Mouse (Mus musculus): Measurements from ENCODE around the gene Adcy3. TPM values are rescaled to one million over a fixed set of nuclear protein-coding genes. Genes with fewer than 3 reads are reported as not detected.

Adcy3 gene
- polyA plus RNA-seq, 1 experiment from 2014 or later = 12.6 TPM

- Histone ChIP-seq H3K27ac (no peak overlapping the region), H3K27me3 (no peaks in the 10 kb centered on the region), H3K4me1 (0 out of 2 replicates have a peak, but pooled peaks cover 9% of the 10 kb centered on the region), H3K9ac (no peak overlapping the region), H3K4me2 (no peak overlapping the region), H3K9me3 (no peaks in the 10 kb centered on the region), H3K4me3 (no peak overlapping the region), H3K36me3 (peaks cover 4% of the 10 kb centered on the region; the same call in 1 of the 2 replicates)
- WGBS = 80% methylated on average over 3 of the region's 3 CpGs
- ATAC-seq (ENCODE audit: insufficient number of reproducible peaks, insufficient read depth, low FRiP score, low TSS enrichment, low read depth) = no peak
These were observed 25.3 kb downstream of the Adcy3 start for GRCm38 (mm10) chr12:4158179-4158578.

- peaks cover 4% of the 10 kb centered on the region; the same call in 1 of the 2 replicates for H3K36me3 ChIP-seq
- WGBS = 89% methylated on average over 7 of the region's 7 CpGs
- no peak for ATAC-seq (ENCODE audit: insufficient number of reproducible peaks, insufficient read depth, low FRiP score, low TSS enrichment, low read depth)
These were observed 26.1 kb downstream of the Adcy3 start for GRCm38 (mm10) chr12:4158868-4159632.

GRCm38 (mm10) chr12:4160322-4160721 is 27.4 kb downstream of the Adcy3 start:
- H3K27me3 ChIP-seq = no peaks in the 10 kb centered on the region
- WGBS = 62% methylated on average over 7 of the region's 7 CpGs
- no peak overlapping the region for H3K27ac ChIP-seq
- ATAC-seq (ENCODE audit: insufficient number of reproducible peaks, insufficient read depth, low FRiP score, low TSS enrichment, low read depth) = no peak
- H3K4me2 ChIP-seq = no peak overlapping the region
- 0 out of 2 replicates have a peak, but pooled peaks cover 9% of the 10 kb centered on the region for H3K4me1 ChIP-seq
- no peak overlapping the region for H3K9ac ChIP-seq
- H3K4me3 ChIP-seq = no peak overlapping the region
- peaks cover 4% of the 10 kb centered on the region; the same call in 1 of the 2 replicates for H3K36me3 ChIP-seq
- no peaks in the 10 kb centered on the region for H3K9me3 ChIP-seq

More at GRCm38 (mm10) chr12:4158868-4159632, 26.1 kb downstream of the Adcy3 start:
- H3K4me3 ChIP-seq = no peak overlapping the region
- no peak overlapping the region for H3K9ac ChIP-seq
- no peak overlapping the region for H3K27ac ChIP-seq
- H3K4me2 ChIP-seq = no peak overlapping the region
- H3K27me3 ChIP-seq = no peaks in the 10 kb centered on the region
- 0 out of 2 replicates have a peak, but pooled peaks cover 9% of the 10 kb centered on the region for H3K4me1 ChIP-seq
- H3K9me3 ChIP-seq = no peaks in the 10 kb centered on the region

GRCm38 (mm10) chr12:4162886-4163285 is 30.0 kb downstream of the Adcy3 start:
- 30% methylated on average over 2 of the region's 2 CpGs for WGBS
- 0 out of 2 replicates have a peak, but pooled peaks cover 4% of the 10 kb centered on the region for H3K4me1 ChIP-seq
- H3K9me3 ChIP-seq = no peaks in the 10 kb centered on the region
- no peak overlapping the region for H3K4me2 ChIP-seq
- no peak for ATAC-seq (ENCODE audit: insufficient number of reproducible peaks, insufficient read depth, low FRiP score, low TSS enrichment, low read depth)
- no peak overlapping the region for H3K4me3 ChIP-seq
- H3K9ac ChIP-seq = no peak overlapping the region
- peaks cover 4% of the 10 kb centered on the region; the same call in 1 of the 2 replicates for H3K36me3 ChIP-seq
- H3K27ac ChIP-seq = no peak overlapping the region
- H3K27me3 ChIP-seq = no peaks in the 10 kb centered on the region

- no peaks in the 10 kb centered on the region for H3K27me3 ChIP-seq
- no peak for ATAC-seq (ENCODE audit: insufficient number of reproducible peaks, insufficient read depth, low FRiP score, low TSS enrichment, low read depth)
- no peak overlapping the region for H3K27ac ChIP-seq
- H3K9ac ChIP-seq = no peak overlapping the region
- H3K4me2 ChIP-seq = no peak overlapping the region
- WGBS = 68% methylated on average over 3 of the region's 3 CpGs
- H3K9me3 ChIP-seq = no peaks in the 10 kb centered on the region
- no peaks in the 10 kb centered on the region for H3K36me3 ChIP-seq
- H3K4me3 ChIP-seq = no peak overlapping the region
- peaks cover 9% of the 10 kb centered on the region for H3K4me1 ChIP-seq
These were observed 34.1 kb downstream of the Adcy3 start for GRCm38 (mm10) chr12:4166970-4167369.

- no peak for ATAC-seq (ENCODE audit: insufficient number of reproducible peaks, insufficient read depth, low FRiP score, low TSS enrichment, low read depth)
- no peak overlapping the region for H3K4me2 ChIP-seq
- no peak overlapping the region for H3K4me3 ChIP-seq
- H3K9me3 ChIP-seq = no peaks in the 10 kb centered on the region
- 93% methylated on average over 1 of the region's 1 CpGs for WGBS
- H3K36me3 ChIP-seq = peaks cover 9% of the 10 kb centered on the region; the same call in 1 of the 2 replicates
- H3K9ac ChIP-seq = no peak overlapping the region
- H3K27me3 ChIP-seq = no peaks in the 10 kb centered on the region
- H3K4me1 ChIP-seq = peaks cover 9% of the 10 kb centered on the region
- no peak overlapping the region for H3K27ac ChIP-seq
These were observed 36.2 kb downstream of the Adcy3 start for GRCm38 (mm10) chr12:4169058-4169457.

GRCm38 (mm10) chr12:4169622-4170021 is 36.7 kb downstream of the Adcy3 start:
- no peak overlapping the region for H3K27ac ChIP-seq
- 83% methylated on average over 5 of the region's 5 CpGs for WGBS
- peaks cover 10% of the 10 kb centered on the region; the same call in 1 of the 2 replicates for H3K36me3 ChIP-seq
- H3K4me2 ChIP-seq = no peak overlapping the region
- H3K9me3 ChIP-seq = no peaks in the 10 kb centered on the region
- H3K4me1 ChIP-seq = peaks cover 9% of the 10 kb centered on the region
- H3K27me3 ChIP-seq = no peaks in the 10 kb centered on the region
- no peak for ATAC-seq (ENCODE audit: insufficient number of reproducible peaks, insufficient read depth, low FRiP score, low TSS enrichment, low read depth)
- H3K9ac ChIP-seq = no peak overlapping the region
- H3K4me3 ChIP-seq = no peak overlapping the region

- Histone ChIP-seq H3K9ac (no peak overlapping the region), H3K4me1 (peaks cover 9% of the 10 kb centered on the region), H3K9me3 (no peaks in the 10 kb centered on the region), H3K27me3 (no peaks in the 10 kb centered on the region), H3K4me3 (no peak overlapping the region), H3K27ac (no peak overlapping the region), H3K36me3 (peaks cover 24% of the 10 kb centered on the region; the same call in 1 of the 2 replicates), H3K4me2 (no peak overlapping the region)
- 87% methylated on average over 15 of the region's 15 CpGs for WGBS
- no peak for ATAC-seq (ENCODE audit: insufficient number of reproducible peaks, insufficient read depth, low FRiP score, low TSS enrichment, low read depth)
These were observed 40.3 kb downstream of the Adcy3 start for GRCm38 (mm10) chr12:4173108-4173790.

GRCm38 (mm10) chr12:4178839-4179238 is 45.9 kb downstream of the Adcy3 start:
- 52% methylated on average over 5 of the region's 5 CpGs for WGBS
- Histone ChIP-seq H3K27me3 (no peaks in the 10 kb centered on the region), H3K9ac (no peak overlapping the region), H3K27ac (no peak overlapping the region), H3K4me3 (no peak overlapping the region), H3K4me2 (no peak overlapping the region), H3K4me1 (peaks cover 15% of the 10 kb centered on the region), H3K9me3 (no peaks in the 10 kb centered on the region), H3K36me3 (peaks cover 28% of the 10 kb centered on the region; the same call in 1 of the 2 replicates)
- ATAC-seq (ENCODE audit: insufficient number of reproducible peaks, insufficient read depth, low FRiP score, low TSS enrichment, low read depth) = no peak

GRCm38 (mm10) chr12:4179671-4180233 is 46.8 kb downstream of the Adcy3 start:
- H3K9ac ChIP-seq = no peak overlapping the region
- peaks cover 24% of the 10 kb centered on the region; the same call in 1 of the 2 replicates for H3K36me3 ChIP-seq
- no peaks in the 10 kb centered on the region for H3K9me3 ChIP-seq
- H3K4me1 ChIP-seq = peaks cover 15% of the 10 kb centered on the region
- H3K27ac ChIP-seq = no peak overlapping the region
- no peak for ATAC-seq (ENCODE audit: insufficient number of reproducible peaks, insufficient read depth, low FRiP score, low TSS enrichment, low read depth)
- WGBS = 74% methylated on average over 6 of the region's 6 CpGs
- no peak overlapping the region for H3K4me2 ChIP-seq
- no peak overlapping the region for H3K4me3 ChIP-seq
- no peaks in the 10 kb centered on the region for H3K27me3 ChIP-seq

- Histone ChIP-seq H3K9me3 (no peaks in the 10 kb centered on the region), H3K36me3 (peaks cover 20% of the 10 kb centered on the region; the same call in 1 of the 2 replicates), H3K27ac (no peak overlapping the region), H3K4me2 (no peak overlapping the region), H3K4me3 (no peak overlapping the region), H3K9ac (no peak overlapping the region), H3K4me1 (peaks cover 15% of the 10 kb centered on the region), H3K27me3 (no peaks in the 10 kb centered on the region)
- WGBS = 57% methylated on average over 3 of the region's 3 CpGs
- no peak for ATAC-seq (ENCODE audit: insufficient number of reproducible peaks, insufficient read depth, low FRiP score, low TSS enrichment, low read depth)
These were observed 47.6 kb downstream of the Adcy3 start for GRCm38 (mm10) chr12:4180507-4180906.

Measured in embryonic facial prominence, embryonic 13.5 days (tissue).